Mouse (Mus musculus) right cerebral cortex, postnatal 25 days (tissue): ENCODE data around the gene Rhov.

Experiments used
- DNase-seq: peaks from one replicate; pipeline ENCODE4 v3.0.0; 2022

Gene Rhov

GRCm38 (mm10) chr2:119289014-119289416 lies 17.9 kb upstream of the Rhov start:
- peak; percentile 24 for DNase-seq

- DNase-seq = peak; percentile 99
Measured at GRCm38 (mm10) chr2:119288270-119288882, 17.3 kb upstream of the Rhov start, which contains the start of gene Vps18. Gene Vps18, plus strand, starts transcription at chr2:119288740.

DNA sequence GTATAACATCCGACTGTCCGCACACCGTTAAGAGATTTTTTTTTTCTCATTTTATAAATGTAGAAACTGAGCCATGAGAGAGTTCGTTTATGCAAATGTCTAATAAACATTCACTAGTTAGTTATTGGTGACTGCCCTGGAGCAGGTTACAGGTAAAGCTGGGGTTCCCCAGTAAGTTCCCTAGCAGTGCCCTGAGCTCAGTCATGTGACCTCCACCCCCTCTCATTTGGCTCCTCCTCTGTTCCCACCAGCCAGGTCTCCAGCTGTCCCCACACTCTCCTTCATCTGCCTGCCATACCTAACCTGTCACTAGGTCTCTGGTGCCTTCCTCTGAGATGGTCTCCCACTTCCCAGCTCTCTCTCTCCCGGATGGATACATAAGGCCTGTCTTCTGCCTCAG lies 16.3 kb upstream of the Rhov start:
- DNase-seq = no peak

DNA sequence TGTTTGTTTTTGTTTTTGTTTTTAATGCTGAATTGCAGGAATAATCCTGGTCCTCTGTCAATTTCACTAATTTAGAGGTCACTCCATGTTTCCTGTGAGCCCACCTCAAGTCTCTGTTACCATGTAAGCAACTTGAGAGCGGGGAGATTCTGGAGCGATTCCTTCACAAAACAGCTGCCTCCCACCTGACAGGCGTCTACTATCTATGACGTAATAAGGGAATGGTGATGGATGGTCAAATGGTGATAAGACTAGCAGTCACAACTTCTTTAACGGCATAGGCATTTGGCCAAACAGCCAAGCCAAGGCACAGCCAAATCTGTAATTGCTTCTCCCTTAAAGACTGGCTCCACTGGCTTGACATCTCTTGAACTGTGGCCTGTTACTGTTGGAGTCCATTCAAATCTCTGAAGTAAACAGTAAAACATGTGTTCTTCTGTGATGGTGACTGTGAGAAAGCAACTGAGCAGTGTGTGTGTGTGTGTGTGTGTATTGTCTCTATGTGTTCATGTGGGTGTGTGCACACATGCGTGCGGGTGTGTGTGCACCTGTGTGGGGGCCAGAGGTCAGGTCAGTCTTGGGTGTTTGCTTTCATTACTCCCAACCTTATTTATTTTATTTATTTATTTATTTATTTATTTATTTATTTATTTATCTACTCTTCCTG lies 11.0 kb upstream of the Rhov start:
- no peak for DNase-seq

DNA sequence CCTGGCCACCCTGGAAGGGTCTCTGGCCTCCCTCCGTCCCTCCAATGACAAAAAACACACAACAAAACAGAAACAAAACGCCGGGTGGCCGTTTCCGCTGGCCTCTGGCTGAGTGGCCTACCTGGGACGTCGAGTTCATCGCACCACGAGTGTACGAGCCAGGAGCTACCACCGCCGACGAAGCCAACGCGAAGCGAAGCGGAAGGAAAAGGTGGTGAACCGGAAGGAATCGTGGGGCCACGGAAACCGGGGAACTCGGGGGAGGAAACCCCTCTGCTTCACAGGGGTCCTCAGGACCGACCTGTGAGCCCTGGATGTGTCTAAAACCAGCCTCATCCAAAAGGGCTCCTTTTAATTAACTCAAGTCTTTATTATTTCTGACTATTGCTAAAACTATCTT lies 6.7 kb upstream of the Rhov start:
- no peak for DNase-seq

DNA sequence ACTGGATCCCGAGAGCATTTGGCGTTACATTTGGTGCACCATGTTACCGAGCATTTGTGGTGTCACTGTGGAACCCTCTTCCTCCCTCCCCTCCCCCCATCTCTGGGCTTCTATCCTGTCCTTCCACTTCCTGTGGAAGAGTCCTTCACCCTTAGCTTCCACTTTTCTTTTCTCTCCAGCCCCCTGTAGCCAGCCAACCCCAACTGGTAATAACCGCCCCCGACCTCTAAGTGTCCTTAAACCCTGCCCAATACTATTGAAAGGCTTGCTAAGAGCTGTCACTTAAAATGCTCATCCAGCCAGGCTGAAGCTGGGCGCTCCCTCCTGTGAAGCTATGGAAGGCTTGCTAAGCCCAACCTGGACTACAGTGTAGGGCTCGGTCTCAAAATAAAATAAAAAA lies 5.9 kb upstream of the Rhov start:
- no peak for DNase-seq

DNA sequence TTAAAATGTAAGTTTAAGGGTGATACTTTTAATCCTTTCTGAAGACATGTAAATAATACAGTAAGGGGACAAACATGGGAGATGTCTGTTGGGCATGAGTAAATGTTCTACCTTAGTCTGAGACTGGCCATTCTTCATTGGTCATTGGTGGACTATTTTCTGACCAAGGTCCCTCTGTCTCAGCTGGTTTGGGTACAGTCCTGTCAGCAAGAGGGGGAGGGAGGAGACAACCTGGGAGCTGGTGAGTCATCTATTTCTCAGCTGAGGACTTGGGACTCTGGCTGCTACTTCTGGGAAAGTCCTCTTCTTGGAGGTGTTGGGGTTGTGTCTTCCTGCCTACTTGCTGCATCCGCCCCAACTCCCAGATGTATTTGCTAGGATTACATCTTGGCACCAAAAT lies 3.1 kb upstream of the Rhov start:
- no peak for DNase-seq

DNA sequence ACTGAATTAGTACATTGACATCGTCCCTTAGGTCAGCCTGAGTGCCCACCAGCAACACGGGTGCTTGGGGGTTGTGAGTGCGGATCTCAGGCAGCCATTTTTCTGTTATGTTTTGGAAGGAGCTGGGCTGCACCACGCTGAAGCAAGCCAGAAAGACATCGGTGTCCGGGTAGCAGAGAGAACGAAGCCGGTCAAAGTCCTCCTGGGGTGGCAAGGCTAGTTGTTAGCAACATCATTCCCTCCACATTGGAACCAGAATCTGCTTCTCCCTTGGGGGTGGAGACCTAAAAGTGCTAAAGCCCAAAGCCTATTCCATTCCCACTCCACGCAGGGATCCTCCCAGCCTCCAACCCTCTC lies 808 bp downstream of the Rhov start:
- DNase-seq = no peak

DNA sequence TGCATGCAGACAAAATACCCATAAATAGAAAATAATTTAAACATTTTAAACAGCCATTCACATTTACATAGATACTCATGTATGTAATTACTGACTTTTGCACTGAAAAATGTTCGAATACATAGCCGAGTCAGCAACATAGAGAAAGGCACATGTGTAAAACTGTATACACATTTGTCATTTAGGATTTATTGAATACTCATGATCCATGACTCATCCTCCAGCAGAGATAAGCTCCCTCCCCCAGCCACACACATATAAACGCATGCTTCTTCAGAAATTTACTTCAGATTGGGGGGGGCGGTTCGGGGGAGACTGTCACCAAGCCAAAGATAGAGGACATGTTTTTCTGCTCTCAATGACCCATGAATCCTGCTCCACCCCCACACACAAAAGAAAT lies 7.3 kb downstream of the Rhov start:
- no peak for DNase-seq

DNA sequence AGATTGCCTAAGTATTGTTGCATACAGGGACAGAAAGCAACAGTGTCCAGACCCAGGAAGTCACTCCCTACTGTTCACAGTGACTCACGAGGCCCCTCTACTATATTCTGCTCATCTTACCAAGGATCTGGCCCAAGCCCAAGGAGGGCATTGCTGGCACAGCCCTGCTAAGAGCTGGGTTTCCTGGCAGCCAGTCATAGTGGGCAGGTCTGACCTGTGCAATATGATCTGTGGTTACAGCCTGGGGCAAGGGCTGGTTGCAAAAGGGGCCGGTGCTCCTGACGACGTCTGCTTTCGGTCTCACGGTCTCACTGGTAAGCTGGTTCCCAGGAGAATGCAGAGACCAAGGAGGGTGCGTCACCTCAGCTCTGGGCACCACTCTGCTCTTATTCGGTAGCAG lies 8.1 kb downstream of the Rhov start:
- DNase-seq = no peak

DNA sequence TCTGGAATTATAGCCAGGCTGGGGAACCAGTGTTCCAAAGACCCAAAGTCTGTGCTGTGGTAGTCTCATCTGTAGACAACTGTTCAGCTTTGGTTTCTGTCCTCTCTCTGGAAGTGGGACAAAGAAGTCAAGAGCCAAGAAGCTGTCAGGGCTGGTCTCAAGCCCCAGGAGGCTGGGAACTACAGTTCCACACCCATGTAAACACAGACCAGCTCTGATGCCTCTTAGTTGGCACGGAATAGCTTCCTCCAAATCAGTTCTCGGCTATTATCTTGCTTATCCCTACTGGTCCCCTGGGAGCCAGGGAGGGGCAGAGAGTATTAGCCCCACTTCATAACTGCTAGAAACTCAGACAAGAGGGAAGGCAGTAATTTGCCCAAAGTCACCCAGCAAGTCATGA lies 9.7 kb downstream of the Rhov start:
- DNase-seq = no peak

DNA sequence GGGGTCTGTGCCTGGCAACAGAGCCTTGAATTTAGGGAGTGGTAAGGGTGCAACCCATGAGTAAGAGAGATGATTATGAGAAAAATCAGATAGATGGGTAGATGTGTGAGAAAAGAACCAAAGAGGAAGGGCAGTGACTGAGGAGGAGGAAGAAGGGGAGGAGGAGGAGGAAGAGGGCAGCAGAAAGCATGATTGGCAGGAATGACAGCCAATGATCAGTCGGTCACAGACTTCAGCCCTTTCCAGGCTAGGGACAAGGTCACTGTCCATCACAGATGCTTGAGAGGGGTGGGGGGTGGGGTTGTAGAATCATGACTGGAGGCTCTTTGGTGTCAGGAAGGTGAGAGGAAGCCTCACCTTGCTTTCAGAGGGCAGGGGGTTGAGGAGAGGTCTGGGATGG lies 10.6 kb downstream of the Rhov start:
- no peak for DNase-seq

- DNase-seq = no peak
Measured at GRCm38 (mm10) chr2:119254976-119255375, 16.1 kb downstream of the Rhov start.

DNA sequence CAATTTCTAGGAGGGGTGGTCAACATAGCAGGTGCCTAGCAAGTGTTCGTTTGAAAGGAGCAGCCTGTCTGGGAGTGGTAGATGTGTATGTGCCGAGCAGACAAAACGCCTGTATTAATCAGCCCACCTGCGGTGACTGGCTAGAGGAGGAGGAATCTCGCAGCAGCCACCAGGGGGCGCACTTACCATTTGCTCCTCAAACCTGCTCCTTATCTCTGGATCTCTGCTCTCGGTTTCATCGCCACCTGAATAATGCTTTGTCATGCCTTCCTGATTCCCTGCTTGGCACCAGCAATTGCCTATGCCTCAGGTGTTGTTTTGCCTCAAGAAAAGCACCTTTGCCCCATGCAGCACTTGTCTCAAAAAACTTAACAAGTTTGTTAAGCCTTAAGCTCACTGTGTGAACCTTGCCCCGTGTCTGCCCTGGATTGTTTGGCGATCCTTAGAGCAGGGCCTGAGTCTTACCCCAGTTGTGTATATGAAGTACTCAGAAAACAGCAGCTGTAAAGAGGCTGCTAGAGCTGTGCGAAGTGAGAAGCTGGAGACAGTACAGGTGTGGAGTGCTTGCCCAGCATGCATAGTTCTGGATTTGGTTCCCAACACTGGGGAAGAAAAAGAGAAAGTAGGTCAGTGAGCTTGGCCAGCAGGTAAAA lies 20.1 kb downstream of the Rhov start:
- peak; percentile 59 for DNase-seq

DNA sequence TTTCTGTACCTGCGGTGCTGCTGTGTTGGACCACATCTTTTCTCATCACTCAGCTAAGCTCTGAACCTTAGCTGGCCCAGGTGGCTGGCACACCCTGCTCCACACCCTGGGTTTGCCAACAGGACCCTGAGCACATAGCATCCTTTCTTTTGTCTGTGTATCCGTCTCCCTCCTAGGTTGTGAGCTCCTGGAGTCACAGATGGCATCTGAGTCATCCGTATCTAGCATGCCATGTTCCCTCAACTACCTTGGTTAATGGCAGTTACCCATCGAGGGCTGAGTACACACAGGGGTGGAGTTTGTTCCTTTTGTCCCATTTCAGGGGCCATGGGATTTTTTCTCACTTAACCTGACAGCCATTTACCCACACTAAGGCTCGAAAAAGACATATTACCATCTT lies 20.7 kb downstream of the Rhov start:
- no peak for DNase-seq

GRCm38 (mm10) chr2:119249592-119250061 lies 21.4 kb downstream of the Rhov start:
- DNase-seq = no peak

- DNase-seq = no peak
Measured at GRCm38 (mm10) chr2:119247904-119248303, 23.2 kb downstream of the Rhov start.

DNA sequence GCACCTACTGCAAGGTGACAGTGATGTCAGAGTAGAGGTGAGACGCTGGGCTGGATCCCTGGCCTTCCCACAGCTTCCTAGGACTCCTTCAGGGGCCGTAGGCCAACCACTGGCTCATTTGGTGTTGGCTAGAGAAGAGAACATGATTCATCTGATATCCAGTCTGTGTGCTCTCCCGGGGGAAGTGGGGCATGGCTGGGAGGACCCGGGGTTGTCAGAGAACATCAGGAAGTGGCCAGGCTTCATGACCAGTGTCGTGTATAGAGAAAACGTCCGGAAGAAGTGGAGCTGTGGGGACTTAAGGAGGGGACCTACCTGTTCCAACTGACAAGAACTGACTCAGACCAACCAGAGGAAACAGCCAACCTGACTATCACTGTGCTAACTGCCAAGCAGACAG lies 25.8 kb downstream of the Rhov start:
- DNase-seq = no peak

DNA sequence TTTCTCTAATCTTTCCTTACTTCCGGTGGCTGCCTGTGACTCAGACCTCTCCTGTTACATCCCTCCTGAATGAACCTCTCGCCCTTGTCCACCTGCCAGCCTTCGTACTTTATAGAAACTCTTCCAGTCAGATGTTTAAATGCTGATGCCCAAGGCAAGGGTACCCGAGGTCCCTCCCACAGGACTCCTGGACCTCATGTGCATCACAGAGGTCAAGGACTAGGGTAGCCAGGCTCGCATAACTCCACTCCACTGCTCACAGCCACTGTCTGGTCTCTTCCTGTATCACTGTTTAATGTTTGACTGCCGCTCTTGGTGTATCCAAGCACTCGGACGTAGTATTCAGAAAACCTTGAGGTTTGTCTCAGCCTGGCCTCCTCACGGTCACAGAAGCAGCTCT lies 28.5 kb downstream of the Rhov start:
- no peak for DNase-seq

DNA sequence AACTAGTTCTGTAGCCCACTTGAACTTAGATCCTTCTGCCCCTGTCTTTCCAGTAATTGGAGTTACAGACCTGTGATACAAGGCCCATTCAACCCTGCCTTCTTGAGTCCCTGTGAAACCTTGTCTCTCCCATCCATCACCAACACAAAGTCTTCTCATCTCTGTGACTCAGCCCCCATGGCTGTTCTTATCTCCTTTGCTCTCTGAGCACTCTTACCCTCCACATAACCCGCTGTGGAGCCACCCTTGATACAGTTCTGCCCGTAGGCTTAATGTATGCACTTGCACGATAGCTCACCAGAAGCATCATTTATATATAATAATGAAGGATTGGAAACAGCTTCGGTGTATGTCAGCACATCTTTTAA lies 30.3 kb downstream of the Rhov start:
- DNase-seq = no peak

- DNase-seq = no peak
Measured at GRCm38 (mm10) chr2:119240075-119240818, 30.8 kb downstream of the Rhov start.

DNA sequence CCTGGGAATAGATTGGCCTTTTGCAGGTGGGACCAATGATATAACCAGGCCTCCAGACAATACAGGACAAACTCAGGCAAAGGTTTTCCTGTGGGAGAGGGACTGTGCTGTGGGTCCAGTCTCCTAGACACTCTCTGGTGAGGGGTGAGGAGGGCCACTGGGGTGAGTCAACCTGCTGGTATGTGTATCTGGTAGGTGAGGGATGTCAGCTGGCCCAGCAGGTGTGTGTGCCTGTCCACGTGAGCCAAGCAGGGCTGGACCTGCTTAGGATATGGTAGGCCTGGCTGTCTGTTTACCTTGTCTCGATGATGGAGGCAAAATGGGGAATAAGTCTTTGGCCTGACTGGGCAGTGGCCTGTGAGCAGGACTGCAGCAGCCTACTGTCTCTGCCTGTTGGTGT lies 32.4 kb downstream of the Rhov start:
- DNase-seq = no peak

- DNase-seq = no peak
Measured at GRCm38 (mm10) chr2:119237871-119238220, 33.2 kb downstream of the Rhov start.
